Mouse (Mus musculus): ENCODE measurements at regions not wholly inside any gene's neighbourhood (a gene's known extent, or its start where the extent isn't known, plus 50 kb on each side); places are given as distances from the start of the nearest gene placed in this dataset.
A peak's percentile ranks its signal among the peaks of the same experiment; 100 is the strongest.

DNA sequence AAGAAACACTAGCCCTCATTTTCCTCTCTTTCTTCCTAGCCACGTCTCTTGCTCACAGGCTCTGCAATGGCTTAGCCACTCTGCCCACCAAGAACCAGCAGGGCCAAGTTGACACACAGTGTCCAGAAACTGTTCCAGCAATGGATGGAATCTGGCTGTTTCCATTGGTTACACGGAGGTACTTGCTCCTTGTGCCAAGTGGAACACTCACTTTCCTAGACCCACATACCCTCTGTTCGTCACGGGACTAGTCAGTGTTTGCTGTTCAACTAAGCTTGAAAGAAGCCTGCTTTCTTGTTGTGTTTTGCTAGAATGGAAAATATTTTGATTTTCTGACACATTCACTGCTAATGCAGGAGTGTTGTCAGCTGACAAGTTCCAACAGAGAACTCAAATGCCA is 575.7 kb upstream of the Gulo start:
- Histone ChIP-seq H3K4me3 (no peak overlapping the region), H3K27ac (no peak overlapping the region)
- no peak for TF ChIP-seq CTCF (conservative IDR thresholded peaks at IDR 0.05)
- DNase-seq (ENCODE audit: low spot score in 2 of 2), result no peak

GRCm38 (mm10) chr14:66579904-66580492 is 571.0 kb upstream of the Gulo start:
- peak; percentile 60 for TF ChIP-seq CTCF (conservative IDR thresholded peaks at IDR 0.05)
- H3K4me3 ChIP-seq, result no peak overlapping the region
- peak in 1 of 2 experiments; percentile 28 for DNase-seq (ENCODE audit: low spot score in 2 of 2)

DNA sequence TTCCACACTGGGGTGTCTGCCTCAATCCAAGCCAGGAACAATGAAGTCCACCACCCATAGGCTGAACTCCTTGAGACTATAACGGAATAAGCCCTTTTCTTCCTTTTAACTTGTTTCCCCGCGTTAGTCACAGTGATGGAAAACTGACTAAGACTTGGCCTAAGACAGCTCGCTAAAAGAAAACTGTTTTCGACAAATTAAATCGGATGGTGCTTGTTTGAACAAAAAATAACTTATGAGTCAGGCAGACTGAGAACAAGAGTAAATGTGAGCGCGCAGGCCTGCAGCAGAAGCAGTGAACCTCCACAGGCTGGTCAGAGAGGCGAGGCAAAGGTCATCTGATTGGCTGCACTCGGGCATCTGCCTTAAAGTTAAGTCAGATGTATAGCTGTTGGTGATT is 557.6 kb upstream of the Gulo start:
- TF ChIP-seq CTCF (conservative IDR thresholded peaks at IDR 0.05), result no peak
- no peak for DNase-seq (ENCODE audit: low spot score in 2 of 2)
- Histone ChIP-seq H3K4me3 (no peak overlapping the region), H3K27ac (no peak overlapping the region)

More at GRCm38 (mm10) chr14:66579904-66580492, 571.0 kb upstream of the Gulo start:
- H3K27ac ChIP-seq, result no peak overlapping the region

GRCm38 (mm10) chr14:66562744-66563143 is 553.7 kb upstream of the Gulo start:
- DNase-seq (ENCODE audit: low spot score in 2 of 2), result no peak
- H3K4me3 ChIP-seq, result no peak overlapping the region
- no peak for TF ChIP-seq CTCF (conservative IDR thresholded peaks at IDR 0.05)
- H3K27ac ChIP-seq, result no peak overlapping the region

DNA sequence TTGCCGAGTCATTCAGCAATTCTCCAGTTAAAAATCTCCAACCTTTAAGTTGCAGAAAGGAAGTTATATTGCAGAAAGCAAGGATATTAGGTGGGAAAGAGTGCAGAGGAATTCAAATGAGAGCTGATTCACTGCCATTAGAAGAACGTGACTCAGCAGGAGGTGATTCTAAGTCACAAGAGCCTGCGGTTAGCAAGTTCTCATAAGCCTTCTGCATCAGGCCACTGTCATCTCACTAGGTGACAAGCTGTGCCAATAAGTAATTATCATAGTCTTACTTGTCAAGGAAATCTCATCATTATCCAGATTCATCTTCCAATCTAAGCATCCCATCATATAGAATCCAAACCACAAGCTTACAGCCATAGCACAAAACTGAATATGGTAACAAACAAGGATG is 552.7 kb upstream of the Gulo start:
- Histone ChIP-seq H3K4me3 (no peak overlapping the region), H3K27ac (no peak overlapping the region)
- no peak for TF ChIP-seq CTCF (conservative IDR thresholded peaks at IDR 0.05)
- no peak for DNase-seq (ENCODE audit: low spot score in 2 of 2)

DNA sequence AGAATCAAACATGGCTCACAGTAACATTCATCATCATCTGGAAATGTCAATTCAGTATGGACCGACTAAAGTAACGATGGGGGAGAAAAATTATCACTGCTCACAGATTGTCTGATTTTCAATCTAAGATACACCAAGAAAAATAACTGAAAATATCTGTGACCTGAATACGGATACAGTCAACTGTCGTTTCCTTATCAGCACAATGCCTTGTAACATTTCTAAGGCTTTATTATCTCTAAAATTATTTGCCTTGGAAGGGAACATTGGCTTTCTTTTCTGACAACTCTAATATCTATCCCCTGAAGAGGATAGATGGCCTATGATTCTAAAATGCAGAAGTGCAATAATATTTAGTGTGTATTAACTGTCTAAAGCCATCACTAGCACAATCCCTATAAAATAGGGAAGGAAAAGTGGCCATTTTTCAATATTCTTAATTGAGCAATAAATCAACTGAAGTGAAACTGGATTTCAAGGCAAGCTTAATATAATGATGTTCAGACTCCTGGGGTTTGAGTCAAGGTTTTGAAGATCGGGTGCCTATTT is 552.1 kb upstream of the Gulo start:
- TF ChIP-seq CTCF (conservative IDR thresholded peaks at IDR 0.05), result no peak
- Histone ChIP-seq H3K27ac (no peak overlapping the region), H3K4me3 (no peak overlapping the region)
- no peak for DNase-seq (ENCODE audit: low spot score in 2 of 2)

DNA sequence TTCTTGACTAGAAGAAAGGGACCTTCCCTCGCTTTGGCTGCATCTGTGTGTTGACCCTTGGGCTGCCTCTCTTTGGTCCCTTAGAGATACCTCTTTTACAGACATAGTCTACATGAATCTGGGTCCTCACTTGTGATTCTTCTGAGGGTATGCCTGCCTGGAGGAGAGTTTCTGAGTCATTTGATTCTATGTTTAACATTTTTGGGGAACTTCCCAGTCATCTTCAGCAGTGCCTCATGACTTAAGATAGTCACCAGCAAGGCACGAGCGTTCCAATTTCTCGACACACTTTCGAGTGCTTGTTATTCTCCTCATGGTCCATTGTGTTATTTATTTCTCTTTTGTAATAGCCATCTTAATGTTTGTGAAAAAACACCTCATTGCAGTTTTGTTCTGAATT is 549.4 kb upstream of the Gulo start:
- no peak overlapping the region for H3K4me3 ChIP-seq
- H3K27ac ChIP-seq, result no peak overlapping the region
- DNase-seq (ENCODE audit: low spot score in 2 of 2), result no peak
- no peak for TF ChIP-seq CTCF (conservative IDR thresholded peaks at IDR 0.05)

- Histone ChIP-seq H3K27ac (no peak overlapping the region), H3K4me3 (no peak overlapping the region)
- no peak for DNase-seq (ENCODE audit: low spot score in 2 of 2)
- no peak for TF ChIP-seq CTCF (conservative IDR thresholded peaks at IDR 0.05)
Measured at GRCm38 (mm10) chr14:66557631-66558030, 548.6 kb upstream of the Gulo start.

GRCm38 (mm10) chr14:66538498-66538897 is 529.5 kb upstream of the Gulo start:
- TF ChIP-seq CTCF (conservative IDR thresholded peaks at IDR 0.05), result no peak
- no peak for DNase-seq (ENCODE audit: low spot score in 2 of 2)

DNA sequence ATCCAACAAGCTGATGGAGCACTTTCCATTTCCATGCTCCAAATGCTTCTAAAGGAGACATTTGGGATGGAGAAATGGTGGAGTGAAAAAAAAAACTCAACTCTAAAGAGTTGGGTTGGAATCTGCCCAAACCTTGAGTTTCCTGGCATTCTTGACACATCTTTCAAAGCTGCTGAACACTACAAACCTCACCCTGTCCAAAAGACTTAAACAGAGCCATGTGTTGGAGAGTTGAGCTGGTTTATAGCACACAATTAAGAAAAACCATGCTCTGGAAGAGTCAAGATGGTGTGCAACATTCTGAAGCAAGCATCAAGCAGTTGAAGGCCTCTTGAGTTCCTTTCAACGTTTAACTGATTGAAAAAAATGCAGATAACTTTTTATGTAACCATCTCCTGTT is 525.7 kb upstream of the Gulo start:
- TF ChIP-seq CTCF (conservative IDR thresholded peaks at IDR 0.05), result no peak
- no peak for DNase-seq (ENCODE audit: low spot score in 2 of 2)
- Histone ChIP-seq H3K4me3 (no peak overlapping the region), H3K27ac (no peak overlapping the region)

More at GRCm38 (mm10) chr14:66538498-66538897, 529.5 kb upstream of the Gulo start:
- no peak overlapping the region for H3K4me3 ChIP-seq
- no peak overlapping the region for H3K27ac ChIP-seq

- DNase-seq (ENCODE audit: low spot score in 2 of 2), result no peak
- no peak overlapping the region for H3K27ac ChIP-seq
Measured at GRCm38 (mm10) chr14:66528135-66528534, 519.1 kb upstream of the Gulo start.

DNA sequence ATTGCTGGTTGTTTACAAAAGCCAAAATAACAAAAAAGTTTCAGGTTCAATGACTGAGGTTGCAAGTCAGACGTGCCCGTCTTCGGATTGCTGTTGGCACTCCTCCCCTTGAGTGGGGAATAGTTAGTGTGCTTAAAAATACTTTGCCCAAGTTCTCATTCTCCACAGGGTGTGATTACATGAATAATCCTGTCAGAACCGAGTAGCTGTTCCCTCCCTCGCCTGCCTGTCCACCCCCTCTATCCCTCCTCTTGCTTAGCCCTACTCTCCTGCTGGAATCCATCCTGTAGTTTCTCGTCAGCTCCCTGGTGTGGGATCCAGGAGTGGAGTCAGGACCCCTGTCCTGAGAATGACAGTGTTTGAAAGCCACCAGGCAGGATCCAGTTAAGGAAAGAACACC is 518.1 kb upstream of the Gulo start:
- Histone ChIP-seq H3K27ac (no peak overlapping the region), H3K4me3 (no peak overlapping the region)
- DNase-seq (ENCODE audit: low spot score in 2 of 2), result no peak
- TF ChIP-seq CTCF (conservative IDR thresholded peaks at IDR 0.05), result no peak

More at GRCm38 (mm10) chr14:66528135-66528534, 519.1 kb upstream of the Gulo start:
- TF ChIP-seq CTCF (conservative IDR thresholded peaks at IDR 0.05), result no peak
- H3K4me3 ChIP-seq, result no peak overlapping the region

- DNase-seq (ENCODE audit: low spot score in 2 of 2), result peak; percentile 19 to 42
- peak overlapping the region; percentile 85 for H3K27ac ChIP-seq
- no peak overlapping the region for H3K4me3 ChIP-seq
- TF ChIP-seq CTCF (conservative IDR thresholded peaks at IDR 0.05), result no peak
Measured at GRCm38 (mm10) chr14:66522856-66523400, 513.9 kb upstream of the Gulo start.
